Mouse (Mus musculus) layer of hippocampus, adult 11-12 months (tissue): ENCODE measurements at regions not wholly inside any gene's neighbourhood (a gene's known extent, or its start where the extent isn't known, plus 50 kb on each side); places are given as distances from the start of the nearest gene placed in this dataset.

Source experiments
- DNase-seq: peaks from one replicate; pipeline ENCODE4 v3.0.0; 2022; ENCODE audit warnings: low spot score

GRCm38 (mm10) chr8:104036580-104037477 lies 64.6 kb upstream of the Cdh5 start:
- no peak for DNase-seq

- DNase-seq: no peak
Observed at GRCm38 (mm10) chr8:104037611-104038010, 63.8 kb upstream of the Cdh5 start.

- no peak for DNase-seq
Observed at GRCm38 (mm10) chr8:104039526-104039925, 61.9 kb upstream of the Cdh5 start.

- no peak for DNase-seq
Observed at GRCm38 (mm10) chr8:104041522-104041921, 59.9 kb upstream of the Cdh5 start.

- DNase-seq: no peak
Observed at GRCm38 (mm10) chr8:104042434-104042833, 59.0 kb upstream of the Cdh5 start.

- peak; percentile 21 for DNase-seq
Observed at GRCm38 (mm10) chr8:104048037-104048436, 53.4 kb upstream of the Cdh5 start.

GRCm38 (mm10) chr8:104049181-104049580 lies 52.2 kb upstream of the Cdh5 start:
- DNase-seq: no peak

- peak; percentile 72 for DNase-seq
Observed at GRCm38 (mm10) chr8:104050694-104051539, 50.5 kb upstream of the Cdh5 start.

- DNase-seq: no peak
Observed at GRCm38 (mm10) chr8:104051540-104051882, 49.9 kb upstream of the Cdh5 start.
